Mouse (Mus musculus): ENCODE measurements around the gene Myt1l. TPM values are rescaled to one million over a fixed set of nuclear protein-coding genes. Genes with fewer than 3 reads are reported as not detected.

The Myt1l gene
- polyA plus RNA-seq, 1 experiment, result 0.04 TPM

DNA sequence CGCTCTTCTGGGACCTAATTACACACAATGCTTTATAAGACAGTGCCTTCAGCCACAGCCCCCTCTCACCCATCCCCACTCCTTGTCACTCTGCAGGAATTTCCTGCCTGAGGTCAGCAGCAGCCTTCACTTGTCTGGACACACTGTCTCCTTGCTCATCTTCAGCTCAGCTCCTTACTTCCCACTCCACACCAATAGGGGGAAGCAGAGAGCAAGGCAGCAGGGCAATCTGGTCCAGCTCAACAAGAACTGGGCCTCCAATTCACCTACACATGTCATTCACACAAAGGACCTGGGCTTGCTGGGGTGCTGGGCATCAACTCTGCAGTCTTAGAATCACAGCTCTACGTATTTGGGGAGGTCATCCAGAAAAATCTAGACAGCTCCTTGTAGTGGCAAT is 33.0 kb downstream of the Myt1l start:
- no peak for DNase-seq (ENCODE audit: low spot score)

DNA sequence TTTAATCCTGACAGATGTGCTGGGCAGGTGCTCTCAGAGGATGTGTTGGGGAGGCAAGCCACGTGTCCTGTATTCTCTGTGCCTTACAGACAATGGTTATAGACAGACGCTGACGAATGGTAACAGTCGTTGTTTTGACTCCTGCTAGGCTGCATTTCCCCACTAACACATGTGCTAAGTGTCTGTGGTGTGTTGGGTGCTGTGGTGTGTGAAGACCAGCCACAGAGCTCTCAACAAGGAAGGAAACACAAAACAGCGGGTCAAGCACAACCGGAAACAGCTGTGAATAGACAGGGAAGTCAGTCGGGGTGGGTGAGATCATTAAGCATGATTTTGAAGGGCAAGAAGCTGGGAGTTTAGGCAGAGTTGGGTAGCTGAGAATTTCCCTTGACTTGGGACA is 41.1 kb downstream of the Myt1l start:
- no peak for DNase-seq (ENCODE audit: low spot score)

DNA sequence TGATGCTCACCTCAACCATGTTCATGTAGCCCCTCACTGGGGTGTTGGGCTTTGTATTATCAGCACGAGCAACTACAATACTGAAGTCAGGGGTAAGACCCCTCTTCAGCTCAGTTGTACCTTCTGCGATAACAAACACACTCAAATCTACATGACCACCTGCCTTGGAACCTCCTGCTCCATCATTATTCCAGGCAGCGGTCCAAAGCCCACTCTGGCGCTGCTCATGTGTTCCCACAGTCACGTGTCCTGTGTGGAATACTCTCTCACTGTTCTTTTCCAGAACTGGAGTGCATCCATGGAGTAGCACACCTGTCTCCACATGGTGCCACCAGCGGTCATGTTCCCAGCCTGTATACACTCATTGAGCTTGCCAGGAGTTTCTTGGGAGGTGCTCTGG is 42.2 kb downstream of the Myt1l start:
- DNase-seq (ENCODE audit: low spot score), result no peak

DNA sequence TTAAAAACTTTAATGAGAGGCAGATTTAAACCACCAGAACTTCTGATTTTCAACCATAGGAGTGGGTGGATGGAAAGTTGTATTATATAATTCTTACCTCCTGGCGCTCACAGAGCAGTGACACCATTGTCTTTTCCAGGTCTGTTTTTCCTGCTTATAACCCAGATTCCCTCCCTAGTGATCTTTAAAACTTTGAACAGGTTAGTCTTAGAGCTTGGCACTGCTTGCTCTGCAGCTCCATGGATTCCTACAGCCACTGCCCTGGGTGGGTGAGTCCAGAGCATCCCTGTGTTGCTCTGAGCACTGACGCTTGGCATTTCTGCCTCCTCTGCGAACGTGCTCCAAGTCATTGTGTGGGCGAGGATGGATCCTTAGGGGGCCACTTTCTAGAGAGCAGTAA is 43.4 kb downstream of the Myt1l start:
- no peak for DNase-seq (ENCODE audit: low spot score)

DNA sequence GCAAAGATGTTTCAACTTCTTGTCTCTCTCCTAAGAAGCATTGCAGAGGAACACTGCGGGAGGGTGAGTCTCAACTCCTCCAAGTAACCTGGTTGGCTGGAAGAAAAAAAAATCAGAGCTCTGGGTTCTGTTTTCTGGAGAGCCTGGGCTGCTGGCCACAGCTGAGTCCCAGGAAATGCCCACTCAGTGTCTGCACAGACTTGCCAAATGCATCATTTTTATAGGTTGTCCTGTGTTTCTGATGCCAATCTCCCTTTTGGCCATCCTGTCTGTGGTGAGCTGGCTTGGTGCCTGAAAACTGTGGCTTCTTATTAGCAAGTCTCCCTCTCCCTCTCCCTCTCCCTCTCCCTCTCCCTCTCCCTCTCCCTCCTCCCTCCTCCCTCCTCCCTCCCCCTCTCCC is 65.6 kb downstream of the Myt1l start:
- DNase-seq (ENCODE audit: low spot score), result no peak

DNA sequence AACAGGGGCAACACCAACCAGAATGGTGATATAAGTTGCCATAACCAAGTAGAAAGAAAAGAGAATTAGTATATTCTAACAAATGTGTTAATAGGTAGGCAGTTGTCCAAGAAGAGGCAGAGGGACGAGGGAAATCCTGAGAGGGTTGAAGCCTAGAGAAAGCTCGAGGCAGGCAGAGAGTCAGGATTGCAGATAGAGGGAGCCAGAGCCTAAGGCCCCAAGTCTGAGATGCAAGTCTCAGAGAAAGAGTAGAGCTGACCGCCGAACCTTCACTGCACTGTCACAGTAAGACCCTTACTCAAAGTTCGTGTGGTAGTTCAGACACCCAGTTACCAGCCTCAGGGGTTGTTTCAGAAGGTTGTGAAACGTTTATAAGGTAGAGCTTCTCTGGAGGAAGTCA is 71.7 kb downstream of the Myt1l start:
- no peak for DNase-seq (ENCODE audit: low spot score)

DNA sequence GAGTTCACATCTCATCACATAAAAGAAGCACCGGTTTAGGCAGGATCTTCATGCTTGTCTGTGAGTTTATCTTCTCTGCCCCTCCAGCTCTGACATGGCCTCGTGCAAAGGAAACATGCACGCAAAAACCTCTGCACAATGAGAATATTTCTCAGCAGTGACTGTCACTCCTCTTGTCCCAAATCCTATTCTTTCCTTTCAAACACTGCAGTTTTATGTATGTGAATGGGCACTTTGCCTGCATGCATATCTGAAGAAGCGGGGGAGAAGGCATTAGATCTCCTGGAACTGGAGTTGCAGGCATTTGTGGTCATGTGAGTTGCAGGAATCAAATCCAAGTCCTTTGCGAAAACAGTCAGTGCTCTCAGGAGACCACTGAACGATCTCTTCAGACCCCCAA is 73.0 kb downstream of the Myt1l start:
- no peak for DNase-seq (ENCODE audit: low spot score)

DNA sequence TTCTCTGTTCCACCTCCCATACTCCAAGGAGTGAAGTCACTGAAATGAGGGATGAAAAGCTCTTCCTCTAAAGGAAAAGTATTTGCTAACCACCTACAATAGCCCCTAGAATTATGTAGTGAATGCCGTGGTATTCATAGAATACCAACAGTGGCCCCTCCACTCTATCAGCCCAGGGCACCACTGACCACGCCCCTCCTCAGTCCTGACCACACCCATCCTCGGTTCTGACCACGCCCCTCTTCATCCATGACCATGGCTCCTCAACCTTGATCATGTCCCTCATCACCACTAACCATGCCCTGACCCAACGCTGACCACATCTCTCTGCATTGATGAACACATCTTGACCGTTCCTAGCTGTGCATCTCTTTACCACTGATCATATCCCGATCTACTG is 76.5 kb downstream of the Myt1l start:
- DNase-seq (ENCODE audit: low spot score), result no peak

DNA sequence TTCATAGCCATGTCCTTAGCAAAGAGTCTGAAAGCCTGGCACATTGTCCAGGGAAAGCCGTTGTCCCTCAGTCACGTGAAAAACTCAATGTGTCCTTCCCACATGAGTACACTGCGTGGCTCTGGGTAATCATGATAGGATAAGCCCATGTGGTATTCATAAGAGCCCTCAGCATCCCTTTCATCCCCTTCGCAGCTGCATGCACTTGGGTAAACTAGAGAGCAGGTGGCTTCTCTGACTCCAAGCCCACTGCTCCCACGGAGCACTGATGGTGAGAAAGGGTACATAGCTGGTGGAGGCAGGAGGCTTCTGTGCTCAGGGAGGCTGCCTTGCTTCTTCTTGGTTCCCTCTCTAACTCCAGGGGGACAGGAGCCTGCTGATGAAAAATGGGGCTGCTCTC is 76.9 kb downstream of the Myt1l start:
- DNase-seq (ENCODE audit: low spot score), result no peak

DNA sequence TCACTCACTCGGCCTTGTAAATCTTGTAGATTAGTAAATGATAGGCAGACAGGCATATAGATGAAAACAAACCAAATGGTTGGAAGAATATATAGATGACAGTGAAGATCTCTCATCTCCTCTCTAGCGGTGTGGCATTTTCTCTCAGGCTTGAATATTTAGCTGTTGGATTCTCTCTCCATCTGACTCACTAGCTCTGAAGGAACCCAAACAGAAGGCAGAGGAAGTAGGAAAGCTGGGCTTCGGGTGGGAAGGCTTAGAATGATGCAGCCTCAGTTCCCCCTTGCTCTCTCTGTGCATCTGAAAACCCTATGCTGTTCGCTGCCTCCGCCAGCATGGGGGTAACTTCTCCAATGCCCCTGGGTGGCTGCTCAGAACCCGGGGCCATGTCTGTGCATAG is 78.0 kb downstream of the Myt1l start:
- no peak for DNase-seq (ENCODE audit: low spot score)

DNA sequence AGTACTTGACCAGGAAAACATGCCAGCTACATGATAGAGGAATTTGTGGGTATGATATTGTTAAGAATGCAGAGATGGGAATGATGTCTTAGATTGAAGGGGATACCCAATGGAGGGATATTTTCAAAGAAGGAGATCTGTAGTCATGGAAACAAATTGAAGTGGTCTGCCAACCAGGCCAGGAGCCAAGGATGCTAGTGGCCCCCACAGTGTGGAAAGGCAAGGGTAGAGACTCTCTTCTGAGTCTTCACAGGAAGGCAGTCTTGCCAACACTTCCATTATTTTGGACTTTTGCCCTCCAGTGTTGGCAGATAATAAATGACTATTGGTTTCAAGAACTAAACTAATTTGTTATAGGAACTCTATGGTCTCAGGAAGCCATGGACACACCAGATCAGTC is 89.6 kb downstream of the Myt1l start:
- DNase-seq (ENCODE audit: low spot score), result no peak

DNA sequence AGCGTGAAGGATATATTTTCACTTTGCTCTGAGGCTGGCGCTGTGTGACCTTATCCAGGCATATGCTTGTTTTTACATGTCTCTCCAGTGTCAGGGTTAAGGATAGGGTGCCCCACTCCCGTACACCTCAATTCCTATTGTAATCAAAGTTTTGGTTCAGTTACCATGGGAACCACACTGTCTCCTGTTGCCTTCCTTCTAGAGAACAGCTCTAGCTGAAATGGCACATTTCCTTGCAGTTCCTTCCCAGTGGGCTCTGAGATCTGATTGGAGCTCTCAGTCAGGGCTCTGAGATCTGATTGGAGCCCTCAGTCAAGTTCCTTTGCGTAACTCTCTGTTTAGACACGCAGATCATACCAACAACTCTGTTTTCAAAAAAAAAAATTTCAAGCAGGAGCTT is 93.3 kb downstream of the Myt1l start:
- DNase-seq (ENCODE audit: low spot score), result no peak

DNA sequence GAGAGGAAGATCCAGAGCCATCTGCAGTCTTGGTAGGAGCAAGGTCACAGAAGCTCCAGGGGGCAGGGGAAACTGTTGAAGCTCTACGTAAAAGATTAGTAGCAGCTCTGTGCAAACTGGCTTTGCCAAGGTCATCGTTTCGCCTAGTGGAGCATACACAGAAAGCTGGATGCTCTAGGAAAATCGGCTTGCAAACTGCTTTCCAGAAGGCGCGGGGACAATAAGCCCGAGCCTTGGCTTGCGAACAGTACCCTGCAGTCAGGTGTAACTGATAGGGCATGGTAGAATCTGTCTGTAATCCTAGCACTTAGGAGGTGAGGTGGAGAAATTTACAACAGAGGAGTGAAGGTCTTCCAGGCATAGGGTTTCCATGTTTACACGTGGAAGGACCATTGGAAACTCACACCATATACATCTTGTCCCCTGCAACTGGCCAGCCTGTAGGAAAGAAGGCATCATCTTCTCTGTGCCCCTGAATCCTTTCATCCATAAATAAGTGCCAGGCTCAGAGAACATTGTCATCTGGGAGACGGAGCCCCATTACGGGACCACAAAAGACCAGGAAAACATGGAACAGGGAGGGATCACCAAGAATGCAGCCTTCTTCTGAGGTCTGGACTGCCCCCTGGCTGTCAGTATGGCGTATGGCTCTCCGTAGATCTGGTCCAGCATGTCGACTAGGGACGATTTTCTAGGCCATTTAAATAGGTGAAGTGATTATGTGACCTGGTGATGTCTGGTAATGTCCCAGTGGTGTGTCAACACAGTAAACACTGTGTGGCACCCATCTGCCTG is 100.0 kb downstream of the Myt1l start:
- DNase-seq (ENCODE audit: low spot score), result no peak

DNA sequence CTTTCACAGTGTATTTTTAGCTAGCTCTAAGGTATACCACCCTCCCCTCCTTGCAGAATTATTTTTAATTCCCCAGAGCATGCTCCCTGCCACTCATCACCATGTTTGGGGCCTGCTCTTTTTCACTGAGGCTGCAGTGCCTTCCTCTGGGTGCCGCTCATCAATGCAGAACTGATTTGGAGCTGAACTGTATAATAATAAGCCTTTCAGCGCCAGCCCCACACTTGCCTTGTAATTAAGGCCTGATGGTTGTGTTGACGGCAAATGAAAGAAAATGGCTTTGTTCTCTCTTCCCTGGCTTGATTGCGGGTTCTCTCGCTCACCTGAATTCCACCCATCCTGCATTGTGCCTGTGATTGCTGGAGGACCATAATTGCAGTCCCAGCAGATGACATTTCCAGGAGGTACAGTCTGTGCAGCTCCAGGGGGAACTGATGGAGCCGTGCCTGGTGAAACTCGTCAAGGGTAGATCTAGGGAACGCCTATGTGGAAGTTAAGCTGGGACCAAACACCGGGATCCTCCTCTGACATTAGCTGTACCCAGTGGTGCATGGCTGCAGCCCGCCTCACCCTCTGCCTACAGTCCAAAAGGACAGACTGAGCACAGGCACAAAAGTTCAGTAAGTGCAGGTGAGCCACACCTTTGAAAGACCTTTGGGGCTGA is 101.8 kb downstream of the Myt1l start:
- DNase-seq (ENCODE audit: low spot score), result no peak

DNA sequence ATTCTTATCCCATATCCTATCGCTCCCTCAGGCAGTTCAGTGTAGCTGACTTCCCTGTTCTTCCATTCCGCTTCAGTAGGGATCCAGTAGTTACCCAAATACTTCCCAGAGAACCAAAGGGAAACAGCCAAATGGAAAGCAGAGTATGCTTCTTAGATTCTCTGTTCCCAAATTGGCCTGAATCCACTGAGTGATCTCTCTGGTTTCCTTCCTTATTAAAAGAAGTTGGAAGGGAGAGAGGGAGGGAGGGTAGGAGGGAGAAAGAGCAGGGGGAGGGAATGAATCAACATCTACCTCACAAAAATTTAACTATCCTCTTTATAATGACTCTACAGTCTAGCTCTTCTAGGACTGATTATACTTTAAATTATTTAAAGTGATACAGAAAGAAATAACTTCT is 106.3 kb downstream of the Myt1l start:
- no peak for DNase-seq (ENCODE audit: low spot score)

DNA sequence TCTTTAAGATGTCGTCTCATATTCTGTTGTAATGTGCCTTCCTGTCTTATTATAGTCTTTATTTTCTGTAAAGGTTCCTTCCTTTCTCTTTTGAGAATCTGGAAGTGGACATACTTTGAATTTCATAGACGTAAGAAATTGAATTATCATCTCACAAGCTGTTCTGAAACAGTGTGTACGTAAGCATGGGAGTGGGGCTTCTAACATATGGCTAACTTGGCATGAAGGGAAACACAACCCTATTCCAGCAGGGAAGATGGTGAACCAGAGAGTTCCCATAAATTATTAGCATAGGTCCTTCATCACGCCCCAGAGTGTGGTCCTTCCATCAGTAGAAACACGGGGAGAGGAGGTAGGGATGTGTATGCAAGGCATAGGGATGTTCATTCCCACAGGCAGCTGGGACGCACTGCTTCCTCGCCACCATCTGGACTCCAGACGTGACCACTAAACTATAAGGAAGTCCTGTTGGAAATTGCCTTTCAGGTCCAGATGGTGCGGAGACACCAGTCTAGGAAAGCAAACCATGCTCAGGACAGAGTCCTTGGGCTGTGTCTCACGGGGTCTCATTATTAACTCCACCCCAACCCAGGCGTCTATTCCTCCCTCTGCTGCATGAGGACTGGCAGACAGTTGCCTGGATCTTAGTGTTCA is 111.5 kb downstream of the Myt1l start:
- DNase-seq (ENCODE audit: low spot score), result no peak

DNA sequence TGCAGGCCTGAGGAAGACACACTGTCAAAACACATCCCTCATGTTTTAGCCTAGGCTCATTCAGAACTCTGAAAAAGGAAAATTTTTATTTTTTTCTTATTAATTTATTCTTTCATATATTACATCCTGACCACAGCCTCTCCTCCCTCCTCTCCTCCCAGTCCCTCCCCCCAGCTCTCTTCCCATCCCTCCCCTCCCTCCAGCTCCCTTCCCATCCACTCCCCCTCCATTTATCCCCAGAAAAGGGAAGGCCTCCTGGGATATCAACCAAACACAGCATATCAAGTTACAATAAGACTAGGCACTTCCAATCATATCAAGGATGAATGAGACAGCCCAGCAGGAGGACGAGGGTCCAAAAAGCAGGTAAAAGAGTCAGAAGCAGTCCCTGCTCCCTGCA is 112.0 kb downstream of the Myt1l start:
- DNase-seq (ENCODE audit: low spot score), result no peak

DNA sequence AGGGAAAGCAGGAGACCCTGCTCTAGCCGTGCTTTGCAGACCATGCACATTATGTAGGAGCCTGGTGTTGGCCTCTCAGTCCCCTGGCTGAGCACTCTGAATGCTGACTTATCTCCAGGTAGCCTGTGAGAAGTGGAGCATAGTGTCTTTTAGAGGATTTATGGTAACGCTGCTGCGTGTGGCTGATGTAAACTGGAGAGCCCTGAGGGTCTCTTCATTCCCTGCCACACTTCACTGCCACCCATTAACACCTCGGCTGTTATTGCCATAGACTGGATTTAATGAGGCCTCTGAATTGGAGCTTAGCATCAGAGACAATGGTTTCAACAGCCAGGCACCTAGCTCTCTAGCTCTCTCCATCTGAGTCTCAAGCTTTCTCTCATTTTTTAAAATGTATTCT is 114.7 kb downstream of the Myt1l start:
- DNase-seq (ENCODE audit: low spot score), result no peak

DNA sequence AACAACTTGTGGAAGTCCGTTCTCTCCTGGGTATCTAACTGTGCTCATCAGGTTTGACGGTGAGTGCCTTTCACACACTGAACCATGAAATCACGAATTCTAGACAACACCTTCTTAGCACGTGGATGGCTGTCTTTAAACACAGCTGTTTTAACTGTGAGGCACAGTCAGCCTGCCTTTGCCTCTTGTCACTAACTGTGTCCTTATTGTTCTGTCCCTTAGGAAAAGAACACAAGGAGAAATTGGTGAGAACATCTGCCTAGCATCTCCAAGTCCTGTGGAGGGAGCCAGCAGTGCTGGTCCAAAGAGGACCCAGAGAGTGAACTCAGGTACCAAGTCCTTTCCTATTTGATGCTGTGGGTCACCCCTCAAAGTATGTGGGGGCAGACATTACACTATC is 115.9 kb downstream of the Myt1l start:
- no peak for DNase-seq (ENCODE audit: low spot score)

DNA sequence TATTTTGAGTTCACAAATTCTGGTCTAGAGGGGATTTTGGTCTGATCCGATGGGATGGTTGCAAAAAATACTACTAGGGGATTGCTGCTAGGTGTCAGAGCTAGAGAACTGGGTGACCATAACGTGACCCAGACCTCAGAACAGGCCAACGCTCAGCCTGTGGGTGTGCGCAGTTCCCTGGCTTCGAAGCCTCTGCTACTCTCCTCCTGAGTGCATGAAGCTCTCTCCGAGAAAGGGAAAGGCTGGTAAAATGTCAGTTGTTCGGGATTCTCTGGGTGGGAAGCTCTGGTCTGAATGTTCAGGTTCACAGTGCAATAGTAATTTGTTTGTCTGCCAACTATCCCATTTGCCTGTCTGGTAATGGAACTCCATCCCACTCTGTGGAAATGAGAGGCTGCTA is 116.5 kb downstream of the Myt1l start:
- DNase-seq (ENCODE audit: low spot score), result no peak

DNA sequence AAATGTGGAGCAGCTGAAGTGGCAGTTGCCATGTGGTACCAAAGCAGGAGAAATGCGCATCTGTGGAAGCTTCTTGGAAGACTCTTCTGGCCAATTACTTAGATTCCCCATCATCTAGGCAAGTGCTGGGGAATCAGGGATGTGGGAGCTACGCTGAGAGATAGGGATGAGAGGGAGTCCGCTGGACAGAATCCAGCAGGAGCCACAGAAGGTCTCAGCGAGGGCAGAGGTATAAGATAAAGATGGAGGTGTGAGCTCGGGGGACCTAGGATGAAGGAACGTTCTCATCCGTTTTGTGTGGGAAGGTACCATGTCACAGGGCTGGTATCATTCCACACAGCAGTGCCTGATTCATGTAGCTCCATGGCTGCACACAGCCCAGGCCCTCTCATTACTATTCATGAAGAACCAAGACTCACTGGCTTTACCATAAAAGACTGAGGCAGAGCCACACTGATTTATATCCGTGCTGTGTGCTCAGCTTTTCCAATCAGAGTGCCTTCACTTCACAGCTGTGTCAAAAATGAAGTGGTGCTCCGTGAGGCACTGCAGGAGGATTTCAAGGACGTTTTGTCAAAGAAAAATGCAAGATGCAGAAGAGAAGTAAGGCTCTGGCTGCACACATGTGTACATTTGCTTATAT is 121.4 kb downstream of the Myt1l start:
- DNase-seq (ENCODE audit: low spot score), result no peak

DNA sequence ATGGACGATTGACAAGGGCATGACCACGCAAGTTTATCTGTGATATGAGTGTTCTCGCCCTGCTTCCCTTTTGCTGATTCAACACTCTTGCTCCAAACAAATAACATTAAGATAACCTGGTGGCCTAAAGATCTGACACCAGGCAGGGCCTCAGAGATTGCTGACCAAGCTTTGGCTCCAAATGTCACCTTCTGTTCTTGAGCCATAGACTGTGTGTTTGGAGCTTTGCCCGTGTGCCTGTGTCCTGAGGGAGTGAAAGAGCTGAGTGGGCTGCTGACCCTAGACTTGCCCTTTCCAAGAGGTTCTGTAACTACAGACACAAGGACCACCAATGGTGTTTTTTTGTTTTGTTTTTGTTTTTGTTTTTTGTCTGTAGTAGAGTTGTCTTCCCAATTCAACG is 124.3 kb downstream of the Myt1l start:
- DNase-seq (ENCODE audit: low spot score), result no peak

DNA sequence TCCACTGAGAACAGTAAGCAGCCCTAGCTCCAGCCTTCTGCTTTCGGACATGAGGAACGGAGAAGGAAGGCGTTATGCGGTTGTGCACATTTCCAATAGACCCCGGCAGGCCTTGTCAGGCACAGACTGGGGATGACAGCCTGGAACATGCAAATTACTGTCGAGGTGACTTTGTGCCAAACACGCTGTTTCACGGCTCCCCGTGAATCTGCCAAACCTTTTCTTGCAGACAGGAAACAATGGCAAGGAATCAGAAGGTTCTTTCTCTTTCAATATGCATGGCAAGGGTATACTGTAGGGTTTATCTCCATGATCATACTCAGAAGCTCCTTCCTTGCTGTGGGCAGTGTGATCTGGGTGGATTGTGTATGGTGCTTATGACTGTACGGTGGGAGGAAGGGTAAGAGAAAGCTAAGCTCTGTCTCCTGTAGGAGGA is 127.0 kb downstream of the Myt1l start:
- DNase-seq (ENCODE audit: low spot score), result no peak

All from urinary bladder, adult 2 months (tissue).